9 mouse cellular contexts compared by ENCODE assay signal in genomic region chr2:30676833-30677459, GRCm38 (mm10).
DNase-seq lines count a peak whose midpoint lies in the region; ATAC-seq lines count a peak whose summit lies in the region.
"Had no signal": no experiment of that assay in that cellular context is flagged by ENCODE, and none has a peak within 500 bp of the region (broad histone marks: within the 10 kb centered on the region; RNA-seq: fewer than 3 reads in every experiment).

No protein-coding gene starts in this region.

- H3K9ac ChIP-seq in heart, embryonic 11.5 days (ENCODE audit: low read depth, low read length) = peak overlapping the region; percentile 78
- H3K9ac ChIP-seq in kidney, embryonic 14.5 days (ENCODE audit: low read depth, low read length) = peak overlapping the region; percentile 59
- H3K9ac ChIP-seq in limb, embryonic 15.5 days = peak overlapping the region; percentile 37
- peak overlapping the region; percentile 80 for H3K9ac ChIP-seq in midbrain, embryonic 16.5 days (ENCODE audit: low read depth, low read length)

- peaks cover 22% of the 10 kb centered on the region for H3K4me1 ChIP-seq in heart, embryonic 11.5 days (ENCODE audit: control insufficient read depth, insufficient read depth, low read length)
- peaks cover 26% of the 10 kb centered on the region for H3K4me1 ChIP-seq in kidney, embryonic 14.5 days (ENCODE audit: control insufficient read depth, insufficient read depth, low read length)
- H3K4me1 ChIP-seq in limb, embryonic 15.5 days = peaks cover 18% of the 10 kb centered on the region
- H3K4me1 ChIP-seq in midbrain, embryonic 16.5 days (ENCODE audit: control insufficient read depth, insufficient read depth, low read length) = peaks cover 24% of the 10 kb centered on the region

- H3K4me3 ChIP-seq in heart, embryonic 11.5 days (ENCODE audit: low read depth, low read length) = peak overlapping the region; percentile 34
- H3K4me3 ChIP-seq in kidney, embryonic 14.5 days (ENCODE audit: low read length) = peak overlapping the region; percentile 30
- H3K4me3 ChIP-seq in limb, embryonic 15.5 days = peak overlapping the region; percentile 34
- H3K4me3 ChIP-seq in midbrain, embryonic 16.5 days (ENCODE audit: low read depth, low read length) = peak overlapping the region; percentile 27

- peak overlapping the region; percentile 98 for H3K27ac ChIP-seq in heart, embryonic 11.5 days (ENCODE audit: low read depth, low read length)
- peak overlapping the region; percentile 98 for H3K27ac ChIP-seq in kidney, embryonic 14.5 days (ENCODE audit: low read depth, low read length)
- H3K27ac ChIP-seq in limb, embryonic 15.5 days = peak overlapping the region; percentile 74
- H3K27ac ChIP-seq in midbrain, embryonic 16.5 days (ENCODE audit: low read length) = peak overlapping the region; percentile 98
- H3K27ac ChIP-seq: macrophage had no signal

- peaks cover 5% of the 10 kb centered on the region; the same call in 1 of the 2 replicates for H3K9me3 ChIP-seq in heart, embryonic 11.5 days (replicated peaks; ENCODE audit: control insufficient read depth, low read length)
- H3K9me3 ChIP-seq in kidney, embryonic 14.5 days (ENCODE audit: control insufficient read depth, low read length) = peaks cover 8% of the 10 kb centered on the region; the same call in 1 of the 2 replicates
- H3K9me3 ChIP-seq in limb, embryonic 15.5 days = 0 out of 2 replicates have a peak, but pooled peaks cover 5% of the 10 kb centered on the region
- H3K9me3 ChIP-seq in midbrain, embryonic 16.5 days (replicated peaks; ENCODE audit: control insufficient read depth, low read length, poor library complexity, severe bottlenecking) = no peaks in the 10 kb centered on the region

- peak; percentile 80 for DNase-seq in ovary, adult 18-20 months (ENCODE audit: low spot score)
- DNase-seq in ovary, postnatal 14 days (ENCODE audit: low spot score) = no peak
- DNase-seq in embryo, embryonic 9.5 days (ENCODE audit: extremely low spot score) = peak; percentile 69
- peak; percentile 83 for DNase-seq in telencephalon, adult 2 months (ENCODE audit: low read depth, low spot score)

- ATAC-seq in heart, embryonic 11.5 days (replicated peaks; ENCODE audit: insufficient number of reproducible peaks, low FRiP score, low TSS enrichment) = 0 out of 2 replicates have a peak, but pooled peaks have one; percentile 19
- ATAC-seq in kidney, embryonic 14.5 days (ENCODE audit: low FRiP score, low TSS enrichment) = peak; percentile 79
- ATAC-seq in limb, embryonic 15.5 days (ENCODE audit: insufficient number of reproducible peaks, low FRiP score, low TSS enrichment, low read depth) = no peak
- peak; percentile 82 for ATAC-seq in midbrain, embryonic 16.5 days

- no peaks in the 10 kb centered on the region for H3K36me3 ChIP-seq in heart, embryonic 11.5 days (ENCODE audit: control insufficient read depth, insufficient read depth, low read length)
- H3K36me3 ChIP-seq in kidney, embryonic 14.5 days (ENCODE audit: control insufficient read depth, insufficient read depth, low read length) = no peaks in the 10 kb centered on the region
- no peaks in the 10 kb centered on the region for H3K36me3 ChIP-seq in limb, embryonic 15.5 days
- no peaks in the 10 kb centered on the region for H3K36me3 ChIP-seq in midbrain, embryonic 16.5 days (ENCODE audit: control insufficient read depth, insufficient read depth, low read length)

- peak overlapping the region; percentile 67 for H3K4me2 ChIP-seq in heart, embryonic 11.5 days
- H3K4me2 ChIP-seq in kidney, embryonic 14.5 days (replicated peaks; ENCODE audit: low read depth, low read length) = peak overlapping the region; percentile 63
- H3K4me2 ChIP-seq in limb, embryonic 15.5 days = peak overlapping the region; percentile 79
- peak overlapping the region; percentile 62 for H3K4me2 ChIP-seq in midbrain, embryonic 16.5 days (ENCODE audit: low read length)

- WGBS in heart, embryonic 11.5 days (ENCODE audit: insufficient replicate concordance) = 1% methylated on average over 44 of the region's 44 CpGs
- under 1% methylated on average over 44 of the region's 44 CpGs for WGBS in kidney, embryonic 14.5 days
- under 1% methylated on average over 44 of the region's 44 CpGs for WGBS in limb, embryonic 15.5 days
- under 1% methylated on average over 42 of the region's 44 CpGs for WGBS in midbrain, embryonic 16.5 days

- no peaks in the 10 kb centered on the region for H3K27me3 ChIP-seq in heart, embryonic 11.5 days (ENCODE audit: control insufficient read depth, insufficient read depth, low read length)
- no peaks in the 10 kb centered on the region for H3K27me3 ChIP-seq in kidney, embryonic 14.5 days (ENCODE audit: control insufficient read depth, insufficient read depth, low read length)
- H3K27me3 ChIP-seq in limb, embryonic 15.5 days = no peaks in the 10 kb centered on the region
- no peaks in the 10 kb centered on the region for H3K27me3 ChIP-seq in midbrain, embryonic 16.5 days (ENCODE audit: control insufficient read depth, insufficient read depth, low read depth, low read length)
